Mouse (Mus musculus) adrenal gland, adult 8-10 months (tissue): Measurements from ENCODE around the gene Hhatl. TPM values are rescaled to one million over a fixed set of nuclear protein-coding genes. Genes with fewer than 3 reads are reported as not detected.
A peak's percentile ranks its signal among the peaks of the same experiment; 100 is the strongest.

Source experiments
- DNase-seq: peaks from one replicate; pipeline ENCODE4 v3.0.0; 2022
- total RNA-seq, 4 experiments: library from RNA; stranded (reverse); gene quantifications; 2 replicates each; pipeline ENCODE4 v1.2.4; 2022

The Hhatl gene
- total RNA-seq, 4 experiments from 2014 or later: 0.59 TPM; not detected in 3

DNA sequence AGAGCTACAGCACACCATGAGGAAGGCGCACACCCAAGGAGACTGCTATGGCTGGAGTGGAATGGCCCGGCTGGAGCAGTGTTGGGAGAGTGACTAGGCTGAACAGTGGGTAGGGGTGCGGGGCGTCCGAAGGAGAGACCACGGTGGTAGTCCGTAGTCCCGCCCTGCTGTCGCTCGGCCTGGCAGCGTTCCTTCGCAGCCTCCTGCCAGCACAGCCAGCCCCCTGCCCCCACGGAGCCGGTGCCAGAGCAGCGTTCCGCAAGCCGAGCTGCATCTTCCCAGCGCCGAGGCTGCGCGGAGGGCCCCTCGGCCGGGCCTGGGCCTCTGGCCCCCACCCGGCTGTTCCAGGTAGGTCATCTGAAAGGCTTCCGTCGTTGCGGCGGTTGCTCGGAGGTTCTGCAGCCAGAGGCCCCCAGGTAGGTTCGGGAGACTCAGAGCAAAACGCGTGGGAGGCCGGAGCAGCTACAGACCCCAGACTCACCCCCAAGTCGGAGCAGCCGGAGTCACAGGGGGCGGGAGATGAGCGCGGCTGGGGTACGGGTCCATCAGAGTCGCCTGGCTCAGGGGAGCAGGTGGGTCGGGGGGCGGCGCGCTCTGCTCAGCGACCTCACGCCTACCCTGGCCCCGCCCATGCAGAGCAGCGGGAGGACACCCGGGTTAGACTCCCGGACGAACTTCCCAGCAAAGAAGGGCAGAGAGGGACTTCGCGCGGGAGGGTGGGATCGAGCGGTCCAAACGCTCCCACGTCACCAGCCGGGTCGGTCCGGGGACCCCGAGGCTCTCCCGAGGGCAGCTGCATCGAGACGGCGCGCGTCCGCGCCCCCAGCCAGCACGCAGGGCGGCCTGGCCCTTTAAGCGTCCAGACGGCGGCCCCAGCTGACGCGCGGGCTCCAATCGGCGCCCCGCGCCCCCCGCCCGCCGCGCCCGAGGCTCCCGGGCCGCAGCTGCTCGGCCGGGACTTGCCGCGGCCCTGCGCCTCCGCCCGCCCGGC lies 32.9 kb downstream of the Hhatl start, which contains the start of gene Zfp651:
TSS of gene Zfp651 (plus strand) at position 240 of the 991 bp plus-strand sequence.
- peak; percentile 49 for DNase-seq

GRCm38 (mm10) chr9:121757835-121758814 lies 34.2 kb downstream of the Hhatl start:
- DNase-seq: no peak

DNA sequence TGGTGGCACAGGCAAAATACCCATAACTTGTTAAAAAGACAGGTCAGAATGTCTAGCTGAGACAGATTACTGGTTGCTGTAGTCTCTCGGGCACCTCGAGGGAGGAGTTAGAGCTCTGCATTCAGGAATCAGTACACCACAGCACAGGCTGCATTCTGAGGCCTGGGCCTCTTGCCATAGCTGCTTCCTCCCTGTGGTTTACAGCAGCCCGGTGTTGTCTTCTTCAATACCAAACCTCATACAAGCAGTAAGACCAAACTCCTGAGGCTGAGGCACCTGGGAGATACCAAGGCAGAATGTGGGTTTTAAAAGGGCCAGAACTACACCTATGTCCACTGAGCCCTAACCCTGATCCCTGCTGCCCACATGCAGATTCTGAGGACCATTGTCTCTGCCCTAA lies 34.9 kb downstream of the Hhatl start:
- DNase-seq: no peak

GRCm38 (mm10) chr9:121756785-121757184 lies 35.5 kb downstream of the Hhatl start:
- no peak for DNase-seq

DNA sequence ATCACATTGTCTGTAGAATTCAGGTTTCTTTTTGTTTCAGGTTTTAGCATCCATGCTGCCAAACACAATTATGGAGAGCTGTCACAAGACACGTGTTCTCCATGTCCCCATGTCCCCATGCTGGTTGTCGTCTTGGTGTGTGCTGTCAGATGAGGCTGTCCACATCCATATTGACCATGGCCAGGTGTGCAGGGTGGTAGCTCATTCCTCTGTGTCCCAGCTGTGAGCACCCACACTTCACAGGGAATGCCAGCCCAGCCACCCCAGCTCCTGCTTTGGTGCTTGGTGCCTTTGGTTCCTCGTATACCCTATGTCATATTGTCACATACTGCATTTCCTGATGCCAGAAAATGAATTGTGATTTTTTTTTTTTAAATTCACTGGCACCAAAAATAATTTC lies 37.7 kb downstream of the Hhatl start:
- DNase-seq: no peak

GRCm38 (mm10) chr9:121752774-121753173 lies 39.5 kb downstream of the Hhatl start:
- DNase-seq: no peak

DNA sequence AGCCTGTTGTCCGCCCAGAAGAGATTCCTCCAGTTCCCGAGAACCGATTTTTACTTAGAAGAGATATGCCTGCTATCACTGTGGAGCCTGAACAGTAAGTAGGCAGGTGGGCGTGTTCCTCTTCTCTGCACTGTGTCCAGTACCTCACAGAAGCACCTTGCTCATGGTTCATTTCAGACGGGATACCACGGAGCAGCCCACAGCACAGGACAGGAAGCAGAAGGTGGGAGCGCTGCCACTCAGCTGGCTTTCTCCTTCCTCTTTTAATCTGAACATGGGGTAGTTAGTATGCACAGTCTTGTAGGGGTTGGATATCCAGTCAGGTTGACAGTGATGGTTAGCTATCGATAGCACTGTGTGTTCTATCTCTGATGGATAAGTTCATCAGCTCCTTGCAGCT lies 48.3 kb downstream of the Hhatl start:
- DNase-seq: no peak

DNA sequence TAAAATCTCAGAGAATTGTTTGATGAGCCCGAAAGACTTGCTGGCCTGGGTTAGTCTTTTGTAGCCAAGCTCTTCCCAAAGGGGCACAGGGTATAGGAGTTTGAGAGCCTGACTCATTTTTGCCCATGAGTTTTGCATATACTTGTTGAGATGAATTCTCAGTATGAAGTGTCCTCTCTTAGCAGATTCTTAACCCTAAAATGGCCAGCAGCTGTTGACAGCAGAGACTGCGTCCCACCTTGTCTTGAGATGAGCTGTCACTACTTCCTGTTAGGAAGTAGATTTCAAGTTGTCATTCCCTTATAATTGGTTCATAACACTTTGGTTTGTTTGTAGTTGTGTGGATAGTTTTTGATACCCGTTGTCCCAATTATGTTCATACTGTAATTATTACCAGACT lies 51.1 kb downstream of the Hhatl start:
- DNase-seq: no peak

DNA sequence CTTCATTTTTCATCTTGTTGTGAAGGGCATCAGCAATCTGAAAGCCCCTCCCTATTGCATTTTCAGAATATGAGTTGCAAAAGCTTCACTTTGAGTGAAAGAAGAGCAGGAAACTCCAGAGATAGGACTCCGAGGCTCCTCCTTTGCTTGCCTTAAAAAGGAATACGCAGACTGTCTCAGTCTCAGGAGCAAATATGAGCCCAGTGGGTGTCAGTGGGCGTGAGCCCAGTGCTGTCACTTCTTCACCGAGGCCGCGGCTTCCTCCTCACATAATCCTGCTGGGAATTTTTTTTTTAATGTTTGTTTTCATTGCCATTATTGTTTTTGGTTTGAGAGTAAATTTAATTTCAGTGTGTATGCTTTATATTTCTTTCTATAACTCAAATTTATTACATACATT lies 51.8 kb downstream of the Hhatl start:
- DNase-seq: no peak

Other genes with a start within 250 kb of the Hhatl start
- under 1 TPM in 1 of 4 experiments, not detected in 3; 0.75 TPM for gene Lyzl4, start 150.4 kb downstream of the Hhatl start, total RNA-seq
- gene Vipr1, start 149.8 kb downstream of the Hhatl start, total RNA-seq: 1 to 10 TPM in 2 of 4 experiments, under 1 TPM in 2; 0.58 to 2.2 (median 1.2) TPM
- 1 to 10 TPM; 6.4 to 8.3 (median 7.2) TPM for gene Sec22c, start 87.0 kb downstream of the Hhatl start, total RNA-seq
- 10 to 100 TPM; 32.9 to 48.3 (median 40.6) TPM for gene Ss18l2, start 82.2 kb downstream of the Hhatl start, total RNA-seq
- gene Nktr, start 73.3 kb downstream of the Hhatl start, total RNA-seq: 100 to 1,000 TPM in 2 of 4 experiments, 10 to 100 TPM in 2; 57.2 to 146 (median 91.1) TPM
- gene Zfp651, start 33.2 kb downstream of the Hhatl start, total RNA-seq: 10 to 100 TPM; 39.3 to 64.2 (median 52.9) TPM
- gene Klhl40, start 14.9 kb downstream of the Hhatl start, total RNA-seq: under 1 TPM in 1 of 4 experiments, not detected in 3; 0.15 TPM
- gene Ccdc13, start 47.0 kb upstream of the Hhatl start, total RNA-seq: 1 to 10 TPM in 3 of 4 experiments, under 1 TPM in 1; 0.73 to 2.2 (median 1.6) TPM
- gene Higd1a, start 65.9 kb upstream of the Hhatl start, total RNA-seq: 100 to 1,000 TPM in 1 of 4 experiments, 10 to 100 TPM in 3; 86.5 to 102 (median 87.4) TPM
- gene Ackr2, start 105.8 kb upstream of the Hhatl start, total RNA-seq: 1 to 10 TPM in 1 of 4 experiments, under 1 TPM in 3; 0.77 to 2.1 (median 0.88) TPM
- under 1 TPM; 0.54 to 0.84 (median 0.72) TPM for gene Cyp8b1, start 123.8 kb upstream of the Hhatl start, total RNA-seq
- gene Fam198a, start 158.5 kb upstream of the Hhatl start, total RNA-seq: 1 to 10 TPM; 1.8 to 2.7 (median 2.3) TPM
- 10 to 100 TPM; 21.3 to 31.3 (median 28.5) TPM for gene Pomgnt2, start 204.6 kb upstream of the Hhatl start, total RNA-seq